Mouse (Mus musculus) thymus, adult 2 months (tissue): ENCODE data around the gene Larp7.

Source experiments
- CTCF ChIP-seq: fragments of 200-500 bp; IDR thresholded peaks from 2 replicates; pipeline ENCODE4 v1.5.1; 2012; ENCODE audit warnings: mild to moderate bottlenecking, control low read depth, low read length, moderate library complexity, borderline replicate concordance; ENCODE audit not compliant: control insufficient read depth, poor library complexity, insufficient read depth; ENCODE audit errors: extremely low read depth
- POLR2A ChIP-seq: fragments of 200-500 bp; IDR thresholded peaks from 2 replicates; pipeline ENCODE4 v1.6.1; 2012; ENCODE audit warnings: mild to moderate bottlenecking, low read length, control low read depth, moderate library complexity; ENCODE audit not compliant: control insufficient read depth, poor library complexity, insufficient read depth; ENCODE audit errors: extremely low read depth

DNA sequence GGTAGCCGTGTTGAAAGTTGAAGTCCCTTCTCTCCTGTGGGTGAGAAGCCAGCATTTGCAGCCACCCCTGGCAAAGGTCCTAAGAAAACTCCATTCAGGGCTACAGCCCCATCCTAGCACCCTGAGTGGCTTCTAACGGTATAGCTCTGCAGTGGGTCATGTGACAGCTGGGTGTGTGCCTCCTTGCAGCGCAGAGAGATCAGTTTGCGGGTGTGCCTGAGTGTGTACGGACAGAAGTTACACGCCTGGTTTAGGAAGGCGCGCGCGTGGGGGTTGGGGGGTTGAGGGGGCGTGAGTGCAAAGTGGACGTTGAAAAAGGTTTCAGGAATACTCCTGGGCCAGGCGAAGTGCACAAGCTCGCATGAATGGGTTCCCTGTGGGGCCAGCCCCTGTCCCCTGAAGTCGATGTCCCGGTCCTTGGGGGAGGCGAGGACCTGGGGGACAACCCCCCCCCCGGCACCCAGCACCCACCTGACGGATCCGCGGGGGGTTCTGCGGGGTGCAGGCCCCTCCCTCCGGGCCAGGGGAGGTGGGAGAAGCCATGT lies 54.9 kb downstream of the Larp7 start:
- TF ChIP-seq CTCF (no peak), POLR2A (no peak)
